Mouse (Mus musculus) adrenal gland, postnatal 10 days (tissue): ENCODE results near the gene Olfr376. TPM values are rescaled to one million over a fixed set of nuclear protein-coding genes. Genes with fewer than 3 reads are reported as not detected.

ENCODE experiments used
- DNase-seq: peaks from one replicate; pipeline ENCODE4 v3.0.0; 2021; ENCODE audit warnings: mixed read lengths
- long read RNA-seq, 2 experiments: library from polyadenylated mRNA; stranded (forward); transcript quantifications; one replicate each; pipeline ENCODE4 v2.0.0; 2021
- total RNA-seq, 2 experiments: library from RNA; stranded (reverse); gene quantifications; 2 replicates each; pipeline ENCODE4 v1.2.3; 2021

Gene Olfr376
- total RNA-seq = not detected
- long read RNA-seq, experiment 1 = 0 reads
- long read RNA-seq, experiment 2 = 0 reads

DNA sequence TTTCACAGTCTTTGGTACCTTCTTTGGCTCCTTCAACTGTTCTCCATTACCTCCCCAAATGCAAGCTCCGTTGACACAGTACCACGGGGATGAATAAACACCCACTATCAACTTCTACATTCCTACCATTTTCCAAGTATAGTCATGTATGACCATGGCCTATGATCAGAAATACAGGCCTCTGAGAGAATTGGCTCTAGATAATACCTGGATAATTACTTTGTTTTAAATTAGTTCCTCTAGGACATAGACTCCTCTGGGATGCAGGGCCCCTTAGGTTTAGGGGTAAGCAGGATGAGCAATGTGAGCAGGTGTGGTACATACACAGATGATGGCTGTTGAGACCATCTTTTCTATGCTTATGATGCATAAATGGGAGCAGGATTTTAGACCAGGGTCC lies at the start of gene Olfr376:
Gene Olfr376, plus strand, starts transcription at position 301 of the 400 bp plus-strand sequence.
- no peak for DNase-seq

DNA sequence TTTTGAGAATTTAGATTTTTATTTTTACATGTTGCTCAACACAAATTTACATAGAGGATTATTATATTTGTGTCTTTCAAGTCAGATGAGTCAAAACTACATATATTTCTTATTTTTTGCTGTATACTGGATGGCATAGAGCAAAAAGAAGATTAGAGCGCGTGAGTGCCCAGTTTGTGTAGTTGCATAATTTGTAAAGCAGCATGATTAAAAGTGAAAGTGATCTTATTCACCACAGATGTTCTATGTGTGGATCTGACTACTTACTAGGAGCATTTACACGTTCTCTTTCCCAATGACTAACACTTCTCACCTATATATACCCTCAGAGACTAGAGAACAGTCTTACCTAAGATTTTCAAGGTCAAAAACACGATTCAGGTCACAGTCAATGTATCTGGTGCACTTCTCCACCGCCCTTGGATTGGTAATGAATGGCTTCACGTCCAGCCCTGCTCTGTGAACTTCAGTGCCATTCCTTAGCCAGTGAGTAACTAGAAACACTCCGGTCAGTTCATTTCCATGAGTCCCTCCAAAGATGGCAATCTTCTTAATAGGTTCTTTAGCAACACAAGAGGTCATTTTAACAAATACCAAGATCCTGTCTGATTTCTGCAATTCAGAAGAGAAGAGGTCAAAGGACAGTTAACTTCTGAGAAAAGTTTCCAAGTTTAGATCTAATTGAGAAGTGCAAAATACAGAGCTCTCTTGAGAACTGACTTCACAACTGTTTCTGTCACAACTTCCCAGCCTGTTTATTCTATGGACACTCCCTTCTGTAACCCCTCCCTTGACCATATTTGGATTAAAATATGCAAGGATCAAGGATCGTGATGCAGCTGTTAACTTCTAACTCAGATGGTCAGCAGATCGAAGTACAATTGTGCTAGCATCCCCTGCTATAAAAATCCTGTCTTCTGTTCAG lies 46.9 kb upstream of the Olfr376 start:
- DNase-seq = no peak

DNA sequence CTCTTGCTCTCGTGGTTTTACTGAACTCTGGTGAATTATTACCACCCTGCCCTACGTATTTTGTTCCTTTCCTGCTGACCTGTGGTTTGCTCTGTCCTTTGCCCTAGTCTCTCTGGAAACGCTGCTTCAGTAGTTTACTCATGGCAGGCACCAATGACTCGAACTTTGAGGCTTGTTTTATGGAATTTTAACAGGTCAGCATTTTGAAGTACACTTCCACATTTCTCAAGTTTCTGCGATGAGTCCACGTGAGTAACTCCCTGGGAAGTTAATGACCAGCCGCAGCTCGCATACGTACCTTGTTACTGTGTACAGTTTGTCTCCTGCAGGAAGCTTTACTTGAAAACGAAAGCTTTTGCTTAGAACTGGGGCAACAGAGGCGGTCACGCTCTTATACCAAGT lies 44.6 kb upstream of the Olfr376 start:
- DNase-seq = peak; percentile 42

DNA sequence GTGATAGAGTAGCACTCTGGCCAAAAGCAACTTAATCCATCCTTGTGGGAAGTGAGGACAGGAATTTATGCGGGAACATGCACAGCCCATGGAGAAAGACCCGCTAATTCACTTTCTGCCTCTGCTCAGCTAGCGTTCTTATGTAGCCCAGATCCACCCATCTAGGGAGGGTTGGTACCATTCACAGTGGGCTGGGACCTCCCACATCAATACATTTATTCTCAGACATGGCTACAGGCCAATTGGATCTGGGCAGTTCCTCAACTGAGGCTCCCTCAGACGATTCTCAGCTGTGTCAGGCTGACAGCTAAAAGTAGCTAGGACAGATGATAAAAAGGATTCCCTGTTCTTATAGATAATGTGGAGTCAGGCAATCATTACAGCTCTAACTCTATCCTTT lies 43.7 kb upstream of the Olfr376 start:
- no peak for DNase-seq

DNA sequence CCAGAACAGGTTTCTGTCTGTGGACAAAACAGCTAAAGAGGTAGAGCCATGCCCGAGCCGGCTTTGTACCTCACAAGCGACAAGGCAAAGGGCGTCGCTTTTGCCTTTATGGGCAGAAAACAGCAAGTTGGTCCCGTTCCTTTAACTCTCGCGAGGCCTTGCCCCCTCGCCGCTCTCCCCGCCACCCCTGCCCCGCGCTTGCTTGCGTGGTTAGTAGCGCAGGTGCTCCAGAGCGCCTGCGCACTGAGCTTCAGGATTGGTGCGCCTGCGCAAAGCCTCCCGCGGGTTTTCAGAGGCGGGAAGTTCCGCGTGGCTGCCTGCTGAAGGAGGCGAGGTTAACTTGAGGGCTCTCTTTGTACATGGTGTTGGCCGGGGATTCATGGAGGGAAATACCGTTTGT lies 41.6 kb upstream of the Olfr376 start, which contains the start of the genes Aspa, Gm49340 and Spata22:
Gene Aspa, minus strand, starts transcription at position 155 of the 400 bp plus-strand sequence.
Gene Gm49340, plus strand, starts transcription at position 300 of the 400 bp plus-strand sequence.
Gene Spata22, plus strand, starts transcription at position 300 of the 400 bp plus-strand sequence.
- no peak for DNase-seq

- no peak for DNase-seq
Observed at GRCm38 (mm10) chr11:73333357-73333756, 37.7 kb upstream of the Olfr376 start.

- DNase-seq = no peak
Observed at GRCm38 (mm10) chr11:73336919-73337318, 34.1 kb upstream of the Olfr376 start.

- no peak for DNase-seq
Observed at GRCm38 (mm10) chr11:73350483-73350882, 20.6 kb upstream of the Olfr376 start, which contains the start of gene Olfr20. Gene Olfr20, plus strand, starts transcription at chr11:73350783.

GRCm38 (mm10) chr11:73395374-73395773 lies 24.3 kb downstream of the Olfr376 start:
- peak; percentile 4 for DNase-seq

- DNase-seq = no peak
Observed at GRCm38 (mm10) chr11:73399514-73399913, 28.5 kb downstream of the Olfr376 start, which contains the start of gene Olfr1. Gene Olfr1, minus strand, starts transcription at chr11:73399614.

Other genes with a start within 250 kb of the Olfr376 start
- 1 to 10 TPM; 3.0 to 3.7 TPM for gene Haspin, start 233.0 kb upstream of the Olfr376 start, total RNA-seq
- 10 to 100 TPM; 14.8 to 26.1 TPM for gene P2rx5, start 210.8 kb upstream of the Olfr376 start, total RNA-seq
- 100 to 1,000 TPM; 121 to 122 TPM for gene Emc6, start 194.2 kb upstream of the Olfr376 start, total RNA-seq
- 10 to 100 TPM; 72.5 TPM for gene Tax1bp3, start 194.2 kb upstream of the Olfr376 start, total RNA-seq
- gene Ctns, start 172.2 kb upstream of the Olfr376 start, total RNA-seq = 10 to 100 TPM; 14.6 to 17.1 TPM
- gene Shpk, start 171.8 kb upstream of the Olfr376 start, total RNA-seq = 1 to 10 TPM; 9.4 to 9.6 TPM
- gene Trpv1, start 137.0 kb upstream of the Olfr376 start, total RNA-seq = under 1 TPM; 0.15 to 0.24 TPM
- under 1 TPM; 0.12 to 0.15 TPM for gene Trpv3, start 103.9 kb upstream of the Olfr376 start, total RNA-seq
- 10 to 100 TPM; 24.9 to 27.4 TPM for gene Aspa, start 41.6 kb upstream of the Olfr376 start, total RNA-seq
- under 1 TPM in 1 of 2 experiments, not detected in 1; 0.21 TPM for gene Gm49340, start 41.5 kb upstream of the Olfr376 start, total RNA-seq
- 1 to 10 TPM; 4.3 to 4.6 TPM for gene Spata22, start 41.5 kb upstream of the Olfr376 start, total RNA-seq
- gene Olfr20, start 20.5 kb upstream of the Olfr376 start, total RNA-seq = under 1 TPM in 1 of 2 experiments, not detected in 1; 0.45 TPM
- gene Olfr1, start 28.4 kb downstream of the Olfr376 start, total RNA-seq = not detected
- gene Olfr378, start 57.2 kb downstream of the Olfr376 start, total RNA-seq = not detected
- not detected for gene Olfr380, start 86.3 kb downstream of the Olfr376 start, total RNA-seq
- not detected for gene Olfr381, start 120.4 kb downstream of the Olfr376 start, total RNA-seq
- not detected for gene Olfr382, start 146.0 kb downstream of the Olfr376 start, total RNA-seq
- not detected for gene Olfr385, start 221.8 kb downstream of the Olfr376 start, total RNA-seq
- not detected for gene Olfr384, start 227.3 kb downstream of the Olfr376 start, total RNA-seq